Mouse (Mus musculus): ENCODE data around the gene Alg13. TPM values are rescaled to one million over a fixed set of nuclear protein-coding genes. Genes with fewer than 3 reads are reported as not detected.

Alg13 gene
- total RNA-seq, 2 experiments from 2014 or later = 13.3 to 25.4 TPM

Other genes with a start within 250 kb of the Alg13 start
- gene A730046J19Rik, start 164.1 kb upstream of the Alg13 start, total RNA-seq (2014; fragmentation: Nextera tagmentation) = not detected in 2 replicates
- gene A730046J19Rik, start 164.1 kb upstream of the Alg13 start, total RNA-seq (2017) = not detected in 2 replicates
- not detected in 2 replicates for gene Trpc5os, start 138.8 kb downstream of the Alg13 start, total RNA-seq (2014; fragmentation: Nextera tagmentation)
- gene Trpc5os, start 138.8 kb downstream of the Alg13 start, total RNA-seq (2017) = not detected in 2 replicates